Comparison of ENCODE assay signal across 8 mouse cellular contexts in the genomic region with DNA sequence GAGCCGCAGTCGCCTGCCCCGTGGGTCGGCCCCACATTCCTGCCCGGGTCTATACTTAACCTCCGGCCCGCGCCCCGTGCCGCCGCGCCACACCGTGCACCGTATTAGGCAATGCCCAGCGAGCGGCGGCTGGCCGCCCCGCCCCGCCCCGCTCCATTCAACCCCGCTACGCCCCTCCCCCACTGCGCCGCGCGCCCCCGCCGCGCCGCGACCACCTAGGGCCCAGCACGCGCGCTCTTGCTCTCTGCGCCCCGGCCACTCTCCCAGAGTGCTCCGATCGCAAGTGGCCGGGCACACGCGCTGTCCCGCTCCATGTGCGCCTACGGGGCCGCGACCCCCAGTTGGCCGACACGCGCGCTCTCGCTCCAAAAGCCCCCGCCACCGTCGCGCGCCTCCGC. TPM values are rescaled to one million over a fixed set of nuclear protein-coding genes. Genes with fewer than 3 reads are reported as not detected.
DNase-seq lines count a peak whose midpoint lies in the region; ATAC-seq lines count a peak whose summit lies in the region.

No protein-coding gene starts in this region.

- peak overlapping the region; percentile 83 for H3K27ac ChIP-seq in embryonic facial prominence, embryonic 13.5 days
- peak overlapping the region; percentile 96 for H3K27ac ChIP-seq in heart, embryonic 10.5 days
- peak overlapping the region; percentile 90 for H3K27ac ChIP-seq in lung, embryonic 16.5 days (ENCODE audit: low read length)

- peak overlapping the region; percentile 73 for H3K4me2 ChIP-seq in embryonic facial prominence, embryonic 13.5 days
- peak overlapping the region; percentile 74 for H3K4me2 ChIP-seq in lung, embryonic 16.5 days (ENCODE audit: low read depth, low read length)

- peak; percentile 90 for ATAC-seq in embryonic facial prominence, embryonic 13.5 days (ENCODE audit: insufficient number of reproducible peaks, insufficient read depth, low FRiP score, low TSS enrichment, low read depth)
- peak; percentile 90 for ATAC-seq in lung, embryonic 16.5 days (ENCODE audit: low read depth)

- peaks cover 9% of the 10 kb centered on the region for H3K4me1 ChIP-seq in embryonic facial prominence, embryonic 13.5 days
- peaks cover 13% of the 10 kb centered on the region; the same call in 1 of the 2 replicates for H3K4me1 ChIP-seq in heart, embryonic 10.5 days
- peaks cover 3% of the 10 kb centered on the region; the same call in 1 of the 2 replicates for H3K4me1 ChIP-seq in lung, embryonic 16.5 days (replicated peaks; ENCODE audit: control insufficient read depth, insufficient read depth, low read length)

- peak; percentile 64 for DNase-seq in 416B (ENCODE audit: low read depth)
- DNase-seq in adrenal gland, adult (ENCODE audit: inconsistent age in 2 of 2, low spot score in 1 of 2), result peak; percentile 69 to 84
- peak; percentile 93 for DNase-seq in heart, embryonic 10.5 days (ENCODE audit: low spot score)
- peak; percentile 49 to 52 for DNase-seq in kidney, adult 8-10 months
- peak; percentile 33 for DNase-seq in ovary, adult 18-20 months (ENCODE audit: low spot score)
- peak; percentile 26 to 49 for DNase-seq in urinary bladder, postnatal 36 days (ENCODE audit: low spot score in 2 of 2)

- WGBS in embryonic facial prominence, embryonic 13.5 days, result under 1% methylated on average over 38 of the region's 58 CpGs
- under 1% methylated on average over 56 of the region's 58 CpGs for WGBS in heart, embryonic 10.5 days
- 1% methylated on average over 47 of the region's 58 CpGs for WGBS in lung, embryonic 16.5 days

- peak overlapping the region; percentile 79 for H3K9ac ChIP-seq in embryonic facial prominence, embryonic 13.5 days
- peak overlapping the region; percentile 81 for H3K9ac ChIP-seq in lung, embryonic 16.5 days (ENCODE audit: low read length)

- no peaks in the 10 kb centered on the region for H3K36me3 ChIP-seq in embryonic facial prominence, embryonic 13.5 days
- H3K36me3 ChIP-seq in heart, embryonic 10.5 days, result no peaks in the 10 kb centered on the region
- no peaks in the 10 kb centered on the region for H3K36me3 ChIP-seq in lung, embryonic 16.5 days (ENCODE audit: control insufficient read depth, insufficient read depth, low read length)

- H3K27me3 ChIP-seq in embryonic facial prominence, embryonic 13.5 days, result no peaks in the 10 kb centered on the region
- H3K27me3 ChIP-seq in heart, embryonic 10.5 days (ENCODE audit: insufficient read depth, poor library complexity, severe bottlenecking), result no peaks in the 10 kb centered on the region
- no peaks in the 10 kb centered on the region for H3K27me3 ChIP-seq in lung, embryonic 16.5 days (ENCODE audit: control insufficient read depth, insufficient read depth, low read depth, low read length)

- H3K9me3 ChIP-seq in embryonic facial prominence, embryonic 13.5 days, result no peaks in the 10 kb centered on the region
- H3K9me3 ChIP-seq in heart, embryonic 10.5 days, result no peaks in the 10 kb centered on the region
- no peaks in the 10 kb centered on the region for H3K9me3 ChIP-seq in lung, embryonic 16.5 days (ENCODE audit: control insufficient read depth, low read length)

- peak overlapping the region; percentile 74 for H3K4me3 ChIP-seq in embryonic facial prominence, embryonic 13.5 days
- peak overlapping the region; percentile 78 for H3K4me3 ChIP-seq in heart, embryonic 10.5 days
- H3K4me3 ChIP-seq in lung, embryonic 16.5 days (ENCODE audit: low read length), result peak overlapping the region; percentile 87

RNA-seq across cellular contexts. Expression of a gene that starts 0.8 kb away (rescaled TPM):
- 55.6 and 61.5 TPM in 2 replicates for polyA plus RNA-seq in embryonic facial prominence, embryonic 13.5 days (2015; fragmentation: Nextera tagmentation; extraction: Ambion mirVana)
- polyA plus RNA-seq in heart, embryonic 10.5 days (2016; fragmentation: Nextera tagmentation; extraction: Ambion mirVana), result 190 and 271 TPM in 2 replicates
- polyA plus RNA-seq in lung, embryonic 16.5 days (2015; fragmentation: Nextera tagmentation; extraction: Ambion mirVana), result 82.0 TPM in 2 replicates

RNA-seq across cellular contexts. Expression of a gene that starts 18.7 kb away (rescaled TPM):
- 68.2 and 72.8 TPM in 2 replicates for polyA plus RNA-seq in embryonic facial prominence, embryonic 13.5 days (2015; fragmentation: Nextera tagmentation; extraction: Ambion mirVana)
- 67.3 and 72.6 TPM in 2 replicates for polyA plus RNA-seq in heart, embryonic 10.5 days (2016; fragmentation: Nextera tagmentation; extraction: Ambion mirVana)
- polyA plus RNA-seq in lung, embryonic 16.5 days (2015; fragmentation: Nextera tagmentation; extraction: Ambion mirVana), result 74.1 and 79.6 TPM in 2 replicates

Comparison
In these comparisons a context has a peak if more than half of its experiments do, and no peak if none do; other contexts are left out.
1. Peak in every context shown above with its lines: DNase-seq, ATAC-seq, H3K4me3 ChIP-seq and H3K27ac ChIP-seq.
2. DNase-seq: peak in every context shown above with its lines; median percentile 93 in heart, embryonic 10.5 days; 76 in adrenal gland, adult; 64 in 416B; 50 in kidney, adult 8-10 months; 38 in urinary bladder, postnatal 36 days; 33 in ovary, adult 18-20 months.